Mouse (Mus musculus) MEL (cell line): ENCODE measurements around the gene 2310033P09Rik. TPM values are rescaled to one million over a fixed set of nuclear protein-coding genes. Genes with fewer than 3 reads are reported as not detected.

Experiments
- DNase-seq: peaks from one replicate; pipeline ENCODE4 v3.0.0; 2011; ENCODE audit warnings: low read depth, low spot score
- H3K27ac ChIP-seq: 2 replicates; pipeline ENCODE4 v1.5.1; 2012; ENCODE audit warnings: low read depth, mild to moderate bottlenecking, control low read depth, low read length, moderate library complexity; ENCODE audit not compliant: control insufficient read depth
- H3K27me3 ChIP-seq, 2 experiments: fragments of 150-350 bp in 1 of 2; sonication (generic) in 1 of 2; 2 replicates each; pipeline ENCODE4 v1.6.1; 2012; ENCODE audit warnings: low read length in 2 of 2, mild to moderate bottlenecking in 2 of 2, improper control_type of control experiment in 1 of 2, moderate library complexity in 1 of 2; ENCODE audit not compliant: insufficient read depth in 2 of 2, control insufficient read depth in 1 of 2
- H3K36me3 ChIP-seq, 2 experiments: 2 replicates each; pipeline ENCODE4 v1.6.1; 2012 to 2014; ENCODE audit warnings: low read length in 2 of 2, improper control_type of control experiment in 1 of 2, inconsistent platforms in 1 of 2, mild to moderate bottlenecking in 1 of 2; ENCODE audit not compliant: insufficient read depth in 2 of 2, control insufficient read depth in 1 of 2
- H3K4me1 ChIP-seq, 2 experiments: fragments of 150-350 bp in 1 of 2; sonication (generic) in 1 of 2; 2 replicates each; pipeline ENCODE4 v1.6.1; 2012; ENCODE audit warnings: low read length in 2 of 2, improper control_type of control experiment in 1 of 2, mild to moderate bottlenecking in 1 of 2; ENCODE audit not compliant: insufficient read depth in 2 of 2, control insufficient read depth in 1 of 2
- H3K4me3 ChIP-seq, 2 experiments: fragments of 150-350 bp in 1 of 2; sonication (generic) in 1 of 2; 2 replicates each; pipeline ENCODE4 v1.5.1; 2012; ENCODE audit warnings: low read depth in 2 of 2, low read length in 2 of 2, mild to moderate bottlenecking in 2 of 2, moderate library complexity in 2 of 2, control low read depth in 1 of 2, improper control_type of control experiment in 1 of 2; ENCODE audit not compliant: control insufficient read depth in 1 of 2, insufficient read depth in 1 of 2
- H3K79me2 ChIP-seq: 2 replicates; pipeline ENCODE4 v1.6.1; 2012; ENCODE audit warnings: mild to moderate bottlenecking, low read length, moderate library complexity; ENCODE audit not compliant: control insufficient read depth, poor library complexity, insufficient read depth
- H3K9ac ChIP-seq: 2 replicates; pipeline ENCODE4 v1.6.1; 2012; ENCODE audit warnings: low read depth, mild to moderate bottlenecking, control low read depth, low read length, moderate library complexity; ENCODE audit not compliant: control insufficient read depth, poor library complexity, severe bottlenecking
- H3K9me3 ChIP-seq: fragments of 150-350 bp; sonication (generic); replicated peaks from 2 replicates; pipeline ENCODE4 v1.6.1; 2012; ENCODE audit warnings: mild to moderate bottlenecking, low read length, improper control_type of control experiment, moderate library complexity; ENCODE audit not compliant: insufficient read depth
- BHLHE40 ChIP-seq: IDR thresholded peaks from 2 replicates; pipeline ENCODE4 v1.6.1; 2012; ENCODE audit warnings: low read depth, mild to moderate bottlenecking, inconsistent platforms, low read length, improper control_type of control experiment, borderline replicate concordance
- CHD1 ChIP-seq: IDR thresholded peaks from 2 replicates; pipeline ENCODE4 v1.6.1; 2012; ENCODE audit warnings: low read depth, mild to moderate bottlenecking, inconsistent platforms, low read length, improper control_type of control experiment
- CHD2 ChIP-seq: IDR thresholded peaks from 2 replicates; pipeline ENCODE4 v1.6.1; 2011; ENCODE audit warnings: low read length, improper control_type of control experiment
- E2F4 ChIP-seq: IDR thresholded peaks from 2 replicates; pipeline ENCODE4 v1.6.1; 2011; ENCODE audit warnings: low read depth, low read length, improper control_type of control experiment, borderline replicate concordance
- ELF1 ChIP-seq: IDR thresholded peaks from 2 replicates; pipeline ENCODE4 v1.6.1; 2014; ENCODE audit warnings: low read depth, mild to moderate bottlenecking, inconsistent platforms, low read length, improper control_type of control experiment, moderate library complexity
- EP300 ChIP-seq, 2 experiments: IDR thresholded peaks; 2 replicates each; pipeline ENCODE4 v1.6.1; 2011; ENCODE audit warnings: improper control_type of control experiment in 2 of 2, low read length in 2 of 2, low read depth in 1 of 2, mild to moderate bottlenecking in 1 of 2
- ETS1 ChIP-seq: IDR thresholded peaks from 2 replicates; pipeline ENCODE4 v1.6.1; 2012; ENCODE audit warnings: low read depth, mild to moderate bottlenecking, inconsistent platforms, low read length, improper control_type of control experiment, moderate library complexity
- GATA1 ChIP-seq: IDR thresholded peaks from 2 replicates; pipeline ENCODE4 v1.6.1; 2011; ENCODE audit warnings: low read depth, low read length, improper control_type of control experiment
- HCFC1 ChIP-seq: IDR thresholded peaks from 2 replicates; pipeline ENCODE4 v1.6.1; 2012; ENCODE audit warnings: low read depth, mild to moderate bottlenecking, inconsistent platforms, low read length, improper control_type of control experiment, moderate library complexity
- MEF2A ChIP-seq: IDR thresholded peaks from 2 replicates; pipeline ENCODE4 v1.6.1; 2014; ENCODE audit warnings: low read depth, mild to moderate bottlenecking, inconsistent platforms, low read length, improper control_type of control experiment; ENCODE audit not compliant: poor library complexity, insufficient replicate concordance, severe bottlenecking; ENCODE audit errors: extremely low read depth
- MXI1 ChIP-seq: IDR thresholded peaks from 2 replicates; pipeline ENCODE4 v1.6.1; 2011; ENCODE audit warnings: mild to moderate bottlenecking, low read depth, low read length, improper control_type of control experiment
- NELFE ChIP-seq: IDR thresholded peaks from 2 replicates; pipeline ENCODE4 v1.6.1; 2011; ENCODE audit warnings: low read depth, low read length, improper control_type of control experiment
- NRF1 ChIP-seq: IDR thresholded peaks from 2 replicates; pipeline ENCODE4 v1.6.1; 2014; ENCODE audit warnings: low read depth, mild to moderate bottlenecking, inconsistent platforms, low read length, improper control_type of control experiment, moderate library complexity; ENCODE audit not compliant: poor library complexity, insufficient read depth, severe bottlenecking
- POLR2A ChIP-seq, 2 experiments: IDR thresholded peaks; 2 replicates each; pipeline ENCODE4 v1.6.1; 2011 to 2012; ENCODE audit warnings: low read length in 2 of 2, mild to moderate bottlenecking in 2 of 2, control low read depth in 1 of 2, improper control_type of control experiment in 1 of 2, low read depth in 1 of 2, moderate library complexity in 1 of 2; ENCODE audit not compliant: control insufficient read depth in 1 of 2, insufficient read depth in 1 of 2, poor library complexity in 1 of 2
- POLR2AphosphoS2 ChIP-seq: IDR thresholded peaks from 2 replicates; pipeline ENCODE4 v1.6.1; 2011; ENCODE audit warnings: low read length, improper control_type of control experiment
- POLR2AphosphoS5 ChIP-seq: IDR thresholded peaks from 2 replicates; pipeline ENCODE4 v1.6.1; 2012; ENCODE audit warnings: low read depth, borderline replicate concordance, mild to moderate bottlenecking, inconsistent platforms, low read length, moderate library complexity, mixed read lengths
- RAD21 ChIP-seq: IDR thresholded peaks from 2 replicates; pipeline ENCODE4 v1.6.1; 2011; ENCODE audit warnings: mild to moderate bottlenecking, low read depth, low read length, improper control_type of control experiment
- TAL1 ChIP-seq: IDR thresholded peaks from 2 replicates; pipeline ENCODE4 v1.6.1; 2012; ENCODE audit warnings: mild to moderate bottlenecking, inconsistent platforms, low read length, moderate library complexity, mixed read lengths
- TBP ChIP-seq: IDR thresholded peaks from 2 replicates; pipeline ENCODE4 v1.8.0; 2011; ENCODE audit warnings: low read depth, low read length, improper control_type of control experiment
- TCF12 ChIP-seq: IDR thresholded peaks from 2 replicates; pipeline ENCODE4 v1.6.1; 2014; ENCODE audit warnings: low read depth, mild to moderate bottlenecking, inconsistent platforms, low read length, improper control_type of control experiment, moderate library complexity
- USF2 ChIP-seq, 2 experiments: IDR thresholded peaks; 2 replicates each; pipeline ENCODE4 v1.6.1; 2011 to 2012; ENCODE audit warnings: improper control_type of control experiment in 2 of 2, low read length in 2 of 2, borderline replicate concordance in 1 of 2, inconsistent platforms in 1 of 2, low read depth in 1 of 2, mild to moderate bottlenecking in 1 of 2; ENCODE audit not compliant: insufficient read depth in 1 of 2
- ZKSCAN1 ChIP-seq: IDR thresholded peaks from 2 replicates; pipeline ENCODE4 v1.6.1; 2012; ENCODE audit warnings: low read depth, mild to moderate bottlenecking, inconsistent platforms, low read length, improper control_type of control experiment, moderate library complexity
- ZNF384 ChIP-seq: IDR thresholded peaks from 2 replicates; pipeline ENCODE4 v1.6.1; 2012; ENCODE audit warnings: low read depth, mild to moderate bottlenecking, inconsistent platforms, low read length, improper control_type of control experiment
- polyA plus RNA-seq, 2 experiments: library from polyadenylated mRNA; stranded (reverse) in 1 of 2; unstranded in 1 of 2; fragments of >175 nt in 1 of 2; fragments of >200 nt in 1 of 2; gene quantifications; 2 replicates each; pipeline versions ENCODE4 v1.2.1 to v1.2.4; 2012; ENCODE audit warnings: low replicate concordance in 2 of 2, low read depth in 1 of 2; ENCODE audit not compliant: insufficient read length in 2 of 2, insufficient read depth in 1 of 2, missing spikeins in 1 of 2
- total RNA-seq: library from RNA; depleted of rRNA; stranded (reverse); fragments of 300-350 nt; gene quantifications from 2 replicates; pipeline ENCODE4 v1.2.3, GENCODE M21; 2012

2310033P09Rik gene
- total and polyA plus RNA-seq, 3 experiments = 35.5 to 59.8 TPM; not detected in 1

- peak; percentile 69 for TF ChIP-seq GATA1
- no peak for TF ChIP-seq E2F4
- TF ChIP-seq CHD2 = no peak
- peak in 1 of 2 experiments; percentile 68; a peak in 2 of 4 replicates for TF ChIP-seq EP300 (IDR thresholded peaks at IDR 0.05; ENCODE audit: low read depth in 1 of 2, low read length in 2 of 2)
Measured at GRCm38 (mm10) chr11:59161398-59161797, 46.7 kb upstream of the 2310033P09Rik start (continued).

GRCm38 (mm10) chr11:59162443-59163254 is 45.5 kb upstream of the 2310033P09Rik start:
- Histone ChIP-seq H3K4me1 (peaks cover 22 to 37% of the 10 kb centered on the region in 2 experiments), H3K9me3 (no peaks in the 10 kb centered on the region), H3K36me3 (peaks cover 0 to 31% of the 10 kb centered on the region in 2 experiments; a peak in 2 of 4 replicates), H3K79me2 (peaks cover 10% of the 10 kb centered on the region), H3K27ac (peak overlapping the region; percentile 50), H3K27me3 (no peaks in the 10 kb centered on the region), H3K4me3 (peak overlapping the region; percentile 67 to 68), H3K9ac (peak overlapping the region; percentile 68)
- DNase-seq = no peak
- TF ChIP-seq ETS1 (peak; percentile 46; the same call in 1 of the 2 replicates), MEF2A (no peak), TAL1 (peak; percentile 41), GATA1 (0 out of 2 replicates have a peak, but pooled peaks have one; percentile 14)

GRCm38 (mm10) chr11:59163255-59164236 is 44.6 kb upstream of the 2310033P09Rik start, which contains the start of gene Iba57:
Iba57 (minus strand) TSS chr11:59163739.
- H3K9ac ChIP-seq = peak within 1 kb of the TSS; percentile 93
- H3K4me3 ChIP-seq = peak within 1 kb of the TSS; percentile 75 to 81
- peaks cover 0 to 31% of the 10 kb centered on the region in 2 experiments; a peak in 2 of 4 replicates for H3K36me3 ChIP-seq
- no peaks in the 10 kb centered on the region for H3K27me3 ChIP-seq
- peaks cover 22 to 37% of the 10 kb centered on the region in 2 experiments for H3K4me1 ChIP-seq
- no peaks in the 10 kb centered on the region for H3K9me3 ChIP-seq
- H3K79me2 ChIP-seq = peaks cover 10% of the 10 kb centered on the region
- H3K27ac ChIP-seq = peak within 1 kb of the TSS; percentile 97
- peak; percentile 100 for DNase-seq
- no peak for TF ChIP-seq ZKSCAN1
- peak; percentile 92 for TF ChIP-seq HCFC1
- TF ChIP-seq MXI1 = peak; percentile 85
- peak; percentile 74 for TF ChIP-seq TCF12
- peak; percentile 100 for TF ChIP-seq ELF1
- TF ChIP-seq ZNF384 = no peak
- TF ChIP-seq POLR2AphosphoS5 = no peak
- TF ChIP-seq CHD2 = no peak
- TF ChIP-seq RAD21 = no peak
- peak; percentile 93 for TF ChIP-seq BHLHE40
- peak; percentile 88 for TF ChIP-seq POLR2AphosphoS2
- no peak for TF ChIP-seq USF2 (IDR thresholded peaks at IDR 0.05; ENCODE audit: borderline replicate concordance in 1 of 2, insufficient read depth in 1 of 2, low read depth in 1 of 2, low read length in 2 of 2)
- peak; percentile 88 for TF ChIP-seq ETS1
- peak; percentile 68; the same call in 1 of the 2 replicates for TF ChIP-seq CHD1
- no peak; the same call in none of the 2 replicates for TF ChIP-seq TBP
- peak; percentile 26 to 75 for TF ChIP-seq EP300 (IDR thresholded peaks at IDR 0.05; ENCODE audit: low read depth in 1 of 2, low read length in 2 of 2)
- TF ChIP-seq GATA1 = peak; percentile 30; the same call in 1 of the 2 replicates
- peak; percentile 94 for TF ChIP-seq NELFE
- peak; percentile 92 to 93 for TF ChIP-seq POLR2A (IDR thresholded peaks at IDR 0.05; ENCODE audit: control insufficient read depth in 1 of 2, insufficient read depth in 1 of 2, low read depth in 1 of 2, low read length in 2 of 2, poor library complexity in 1 of 2)
- TF ChIP-seq NRF1 = peak; percentile 79
